Mouse (Mus musculus): ENCODE measurements at regions not wholly inside any gene's neighbourhood (a gene's known extent, or its start where the extent isn't known, plus 50 kb on each side); places are given as distances from the start of the nearest gene placed in this dataset.

DNA sequence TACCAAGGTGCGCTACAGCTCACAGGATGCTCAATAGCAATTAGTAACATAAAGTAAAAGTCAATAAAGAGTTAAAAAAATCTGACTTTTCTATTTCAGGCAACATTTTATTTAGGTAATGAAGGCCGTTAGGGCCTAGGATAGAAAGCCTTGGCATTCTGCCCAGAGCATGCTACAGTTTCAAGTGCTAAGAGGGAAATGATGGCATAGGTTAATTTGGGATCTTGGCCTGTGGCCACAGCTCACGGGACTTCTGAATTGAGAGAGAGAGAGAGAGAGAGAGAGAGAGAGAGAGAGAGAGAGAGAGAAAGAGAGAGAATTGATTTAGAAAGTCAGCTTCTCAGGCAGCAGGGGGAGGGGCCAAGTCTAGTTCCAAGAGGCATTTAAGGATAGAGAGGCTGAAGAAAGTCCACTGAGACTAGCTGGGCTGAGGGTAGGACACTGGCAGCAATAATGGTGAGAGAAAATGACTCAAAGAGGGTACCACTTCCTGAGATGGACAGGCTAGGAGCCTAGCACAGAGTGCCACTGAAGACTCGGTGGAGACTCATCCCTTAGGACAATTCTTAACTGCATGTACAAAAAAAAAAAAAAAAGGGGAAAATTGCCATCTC lies 52.6 kb upstream of the Klf14 start:
- no peak for DNase-seq (ENCODE audit: low read depth, low spot score)

DNA sequence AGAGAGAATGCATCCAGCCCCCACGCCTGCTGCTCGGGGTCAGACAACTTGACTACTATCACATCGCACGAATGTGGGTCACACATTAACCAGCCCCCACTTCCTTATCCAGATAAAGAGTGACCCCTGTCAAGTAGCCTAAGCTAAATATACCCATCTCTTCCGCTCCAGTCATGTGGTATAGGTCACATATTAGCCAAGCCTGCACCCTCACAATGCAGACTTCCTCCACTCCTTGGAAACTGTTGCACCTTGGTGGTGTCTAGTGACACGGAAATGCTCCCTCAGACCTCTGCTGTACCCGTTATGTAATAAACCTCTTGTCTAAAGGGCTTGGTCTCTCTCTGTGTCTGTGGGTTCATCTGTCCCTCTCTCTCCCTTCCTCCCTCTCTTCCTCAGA lies 57.7 kb upstream of the Klf14 start:
- no peak for DNase-seq (ENCODE audit: low read depth, low spot score)

DNA sequence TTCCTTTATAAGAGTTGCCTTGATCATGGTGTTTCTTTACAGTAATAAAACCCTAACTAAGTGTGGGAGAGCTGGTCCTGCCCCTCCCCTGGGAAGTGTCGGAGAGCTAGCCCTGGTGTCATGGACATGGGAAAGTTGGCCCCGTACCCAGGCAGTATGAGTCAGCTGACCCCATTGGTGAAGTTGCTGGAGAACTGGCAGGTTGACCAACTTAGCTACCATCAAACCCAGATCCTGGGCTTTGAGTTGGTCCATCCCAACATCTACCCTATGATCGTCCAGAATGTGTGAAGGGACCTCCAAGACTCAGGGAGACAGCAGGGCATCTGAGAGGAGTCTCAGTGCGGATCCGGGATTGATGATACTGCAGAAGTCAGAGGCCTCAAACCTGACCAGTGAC lies 62.9 kb upstream of the Klf14 start:
- no peak for DNase-seq (ENCODE audit: low read depth, low spot score)

DNA sequence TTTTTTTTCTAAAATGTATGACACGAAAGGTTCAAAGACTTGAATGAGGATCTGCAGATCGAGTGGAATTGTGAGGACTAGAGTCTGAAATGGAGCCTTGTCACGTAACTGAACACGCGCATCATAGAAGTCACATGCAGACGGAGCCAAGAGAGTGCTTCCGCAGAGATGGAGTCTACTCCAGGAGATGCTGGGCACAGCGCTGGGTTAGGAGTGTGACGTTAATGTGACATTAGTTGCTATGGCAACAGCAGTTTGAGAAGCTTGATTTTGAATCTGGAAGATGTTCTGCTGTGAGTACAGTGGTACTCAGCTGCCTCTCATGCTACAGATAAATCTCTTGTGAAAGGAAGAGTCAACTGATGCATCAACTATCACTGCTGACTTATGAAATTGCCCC lies 70.9 kb upstream of the Klf14 start:
- DNase-seq (ENCODE audit: low read depth, low spot score), result no peak

DNA sequence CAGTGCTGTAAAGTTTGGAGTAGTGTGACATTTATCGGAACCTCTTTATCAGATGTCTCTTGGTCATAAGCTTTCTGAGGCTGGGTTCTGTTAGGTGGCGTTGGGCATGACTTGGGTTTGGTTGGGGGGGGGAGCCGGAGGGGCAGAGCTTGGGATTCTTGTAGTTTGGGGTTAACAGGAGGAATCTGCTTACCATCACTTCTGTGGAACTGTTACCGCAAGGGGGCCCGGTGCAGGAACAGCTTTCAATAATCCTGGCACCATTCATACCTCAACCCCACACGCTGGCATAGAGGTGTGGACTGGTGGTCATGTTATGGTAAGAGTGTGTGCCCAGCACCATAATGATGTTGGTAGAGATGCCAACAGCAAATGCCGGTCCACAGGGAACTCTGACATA lies 72.1 kb upstream of the Klf14 start:
- no peak for DNase-seq (ENCODE audit: low read depth, low spot score)

DNA sequence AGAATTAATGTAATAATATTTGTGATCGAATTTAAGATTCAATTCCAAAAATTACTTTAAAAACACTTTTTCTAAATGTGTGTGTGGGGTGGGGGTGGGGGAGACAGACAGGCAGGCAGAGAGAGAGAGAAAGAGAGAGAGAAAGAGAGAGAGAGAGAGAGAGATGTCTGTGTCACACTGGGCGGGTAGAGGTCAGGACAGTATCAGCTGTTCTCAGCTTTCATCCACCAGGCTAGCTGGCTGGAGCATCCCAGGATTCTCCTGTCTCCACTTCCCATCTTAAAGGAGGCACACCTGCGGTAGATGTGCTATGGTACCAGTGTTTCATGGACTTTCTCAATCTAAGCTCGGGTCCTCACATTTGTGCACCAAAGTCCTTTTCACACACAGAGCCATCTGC lies 73.3 kb upstream of the Klf14 start:
- no peak for DNase-seq (ENCODE audit: low read depth, low spot score)

DNA sequence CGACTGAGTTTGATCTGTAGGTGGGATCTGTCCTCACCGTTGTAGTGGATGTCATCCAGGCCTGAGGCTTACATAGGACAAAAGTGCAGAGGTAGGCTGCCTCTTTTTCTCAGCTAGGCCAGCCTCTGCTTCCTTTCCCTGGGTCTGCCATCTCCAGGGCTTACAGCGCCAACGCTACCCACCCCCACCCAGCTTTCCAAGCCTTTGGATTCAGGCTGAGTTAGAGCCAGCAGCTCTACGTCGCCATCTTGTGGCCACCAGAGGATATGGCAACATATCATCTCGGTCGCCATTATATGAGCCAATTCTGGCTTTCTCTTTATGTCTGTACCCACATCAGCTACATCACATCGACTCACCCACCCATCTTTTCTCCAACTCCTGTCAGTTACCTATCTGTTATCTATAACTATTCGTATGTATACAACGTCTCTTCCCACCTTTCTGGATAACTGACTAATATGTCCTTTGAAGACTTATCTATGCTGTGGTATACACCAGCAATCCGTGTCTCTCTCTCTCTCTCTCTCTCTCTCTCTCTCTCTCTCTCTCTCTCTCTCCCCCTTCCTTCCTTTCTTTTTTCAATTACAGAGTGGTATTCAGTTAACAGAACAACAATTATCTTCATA lies 74.2 kb upstream of the Klf14 start:
- DNase-seq (ENCODE audit: low read depth, low spot score), result peak; percentile 87

DNA sequence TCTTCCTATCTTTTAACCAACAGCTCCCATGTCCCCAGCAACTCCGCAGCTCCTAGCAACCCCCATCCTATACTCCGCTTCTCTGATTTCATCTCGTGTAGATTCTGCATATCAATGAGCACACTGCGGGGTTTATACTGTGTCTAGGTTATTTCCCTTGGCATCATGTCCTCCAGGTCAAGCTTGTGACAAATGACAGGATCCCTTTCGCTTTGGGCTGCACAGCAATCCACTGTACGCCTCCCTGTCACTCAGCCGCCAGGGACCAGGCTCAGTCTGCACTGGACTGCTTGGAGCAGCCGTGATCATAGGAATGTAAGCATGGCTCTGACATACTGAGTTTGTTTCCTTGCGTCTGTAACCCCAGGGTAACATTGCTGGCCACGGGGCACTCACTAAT lies 75.9 kb upstream of the Klf14 start:
- DNase-seq (ENCODE audit: low read depth, low spot score), result no peak

DNA sequence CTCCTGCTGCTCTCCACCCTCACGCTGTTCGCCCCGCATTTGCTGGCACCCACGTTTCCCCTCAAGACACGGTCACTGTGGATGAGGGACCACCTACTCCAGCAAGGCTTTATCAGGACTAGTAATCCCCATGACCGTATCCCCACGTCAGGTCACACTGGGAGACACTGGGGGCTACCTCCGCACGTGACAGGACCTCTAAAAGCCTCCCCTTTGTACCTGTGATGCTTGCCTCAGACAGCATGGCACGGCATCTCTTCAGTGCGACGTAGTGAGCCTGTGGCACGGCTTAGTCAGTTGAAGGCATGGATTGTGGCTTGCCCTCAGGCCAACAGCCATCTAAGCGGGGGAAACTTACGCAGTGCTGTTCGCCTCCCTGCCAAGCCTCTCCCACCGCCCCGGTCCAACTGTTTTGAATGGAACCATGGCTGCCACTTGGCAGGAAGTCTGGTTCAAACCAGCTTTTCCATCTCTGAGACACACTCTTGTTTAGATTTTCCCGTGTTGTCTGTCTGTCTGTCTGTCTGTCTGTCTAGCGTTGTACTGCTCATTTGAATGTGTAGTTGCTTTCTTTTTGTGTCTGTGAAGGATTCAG lies 79.0 kb upstream of the Klf14 start:
- DNase-seq (ENCODE audit: low read depth, low spot score), result peak; percentile 29

DNA sequence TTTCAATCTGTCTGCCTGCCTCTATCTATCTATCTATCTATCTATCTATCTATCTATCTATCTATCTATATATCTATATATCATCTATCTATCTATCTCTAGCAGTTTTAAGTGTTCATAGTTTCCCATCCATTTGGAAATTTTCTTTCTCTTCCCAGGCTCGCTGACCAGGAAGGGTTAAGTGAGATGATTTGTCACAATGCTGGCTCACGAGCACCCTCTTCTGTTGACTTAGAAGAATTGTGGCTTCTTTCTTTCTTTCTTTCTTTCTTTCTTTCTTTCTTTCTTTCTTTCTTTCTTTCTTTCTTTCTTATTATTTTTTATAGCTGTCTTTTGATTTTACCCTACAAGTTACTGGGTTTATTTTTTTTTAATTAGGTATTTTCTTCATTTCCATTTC lies 79.6 kb upstream of the Klf14 start:
- DNase-seq (ENCODE audit: low read depth, low spot score), result peak; percentile 66

DNA sequence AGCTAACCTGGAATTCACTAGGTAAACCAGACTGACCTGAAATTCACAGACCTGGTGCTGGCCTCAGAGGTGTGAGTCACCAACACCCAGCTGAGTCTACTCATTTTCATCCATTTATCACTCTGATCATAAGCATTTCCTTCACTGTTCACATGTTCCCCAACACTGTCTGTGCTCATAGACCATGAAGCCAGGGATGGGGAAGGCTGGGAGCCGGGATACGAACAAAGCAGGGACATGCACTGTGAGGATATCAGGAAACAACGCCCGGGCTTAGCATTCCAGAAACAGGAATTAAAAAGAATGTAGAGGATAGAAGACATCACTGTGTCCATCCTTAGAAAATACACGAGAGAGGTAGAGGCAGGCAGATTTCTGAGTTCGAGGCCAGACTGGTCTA lies 80.6 kb upstream of the Klf14 start:
- no peak for DNase-seq (ENCODE audit: low read depth, low spot score)

DNA sequence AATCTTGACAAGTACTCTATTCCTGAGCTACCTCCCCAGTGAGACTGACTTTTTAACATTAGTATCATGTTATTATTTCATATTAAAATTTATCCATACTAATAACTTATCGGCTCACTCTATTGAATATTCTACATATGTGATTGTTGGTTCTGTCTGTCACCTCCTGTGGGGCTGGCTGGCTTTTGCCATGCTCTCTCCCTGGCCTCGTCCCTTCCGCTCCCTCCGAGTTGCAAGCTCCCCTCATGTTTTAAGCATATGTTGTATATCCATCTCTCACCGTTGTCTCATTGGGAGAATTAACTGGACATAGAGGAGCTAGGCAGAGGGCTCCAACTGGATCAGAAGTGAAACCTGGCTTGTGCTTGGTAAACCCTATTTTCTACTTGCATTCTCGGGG lies 81.9 kb upstream of the Klf14 start:
- no peak for DNase-seq (ENCODE audit: low read depth, low spot score)

DNA sequence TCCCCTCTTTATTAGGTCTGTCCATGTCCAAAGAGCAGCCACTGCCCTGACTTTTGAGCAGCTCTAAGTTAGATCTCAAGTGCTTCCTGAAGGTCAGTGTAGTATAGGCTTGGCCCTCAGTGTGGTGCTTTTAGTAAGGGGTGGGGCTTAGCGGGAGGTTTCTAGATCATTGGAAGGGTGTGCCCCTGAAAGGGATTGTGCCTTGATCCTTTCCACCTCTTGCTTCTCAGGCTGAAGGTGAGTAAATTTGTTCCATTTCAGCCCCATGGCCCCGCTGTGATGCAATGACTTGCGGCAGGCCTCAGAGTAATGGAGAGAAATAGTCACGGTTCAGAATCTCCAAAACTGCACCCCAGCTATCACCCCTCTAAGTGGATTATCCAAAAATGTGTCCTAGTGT lies 84.5 kb upstream of the Klf14 start:
- no peak for DNase-seq (ENCODE audit: low read depth, low spot score)

DNA sequence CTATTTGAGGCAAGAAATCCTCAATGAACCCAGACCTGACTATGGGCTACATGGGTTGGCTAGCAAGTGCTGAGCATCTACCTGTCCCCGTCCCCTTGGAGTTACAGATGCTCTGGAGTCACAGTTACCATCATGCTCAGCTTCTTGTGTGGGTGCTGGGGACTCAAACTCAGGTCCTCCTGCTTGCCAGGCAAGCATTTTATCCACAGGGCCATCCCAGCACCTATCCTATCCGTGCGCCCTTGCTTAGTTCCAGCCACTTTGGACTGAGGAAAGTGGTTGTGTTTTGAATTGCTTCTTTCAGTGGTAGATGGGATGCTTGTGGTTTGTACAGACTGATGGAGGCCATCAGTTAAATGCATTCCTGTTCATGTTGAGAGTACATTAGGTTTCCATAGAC lies 85.0 kb upstream of the Klf14 start:
- DNase-seq (ENCODE audit: low read depth, low spot score), result no peak

DNA sequence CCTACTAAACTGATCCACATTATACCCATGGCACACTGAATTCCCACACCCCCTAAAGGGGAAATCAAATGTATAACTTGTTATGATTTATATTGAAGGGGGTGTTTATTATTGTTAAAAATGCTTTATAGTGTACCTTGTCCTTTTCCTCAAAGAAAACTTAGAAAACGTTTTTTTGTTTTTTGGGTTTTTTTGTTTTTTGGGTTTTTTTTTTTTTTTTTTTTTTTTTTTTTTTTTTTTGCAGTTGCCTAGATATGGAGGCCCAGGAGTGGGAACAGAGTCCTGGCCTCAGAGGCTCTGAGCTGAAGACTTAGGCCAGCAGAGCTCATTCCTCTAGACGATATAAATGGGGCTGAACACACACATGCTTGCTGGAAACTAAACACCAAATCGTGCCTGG lies 87.3 kb upstream of the Klf14 start:
- no peak for DNase-seq (ENCODE audit: low read depth, low spot score)

DNA sequence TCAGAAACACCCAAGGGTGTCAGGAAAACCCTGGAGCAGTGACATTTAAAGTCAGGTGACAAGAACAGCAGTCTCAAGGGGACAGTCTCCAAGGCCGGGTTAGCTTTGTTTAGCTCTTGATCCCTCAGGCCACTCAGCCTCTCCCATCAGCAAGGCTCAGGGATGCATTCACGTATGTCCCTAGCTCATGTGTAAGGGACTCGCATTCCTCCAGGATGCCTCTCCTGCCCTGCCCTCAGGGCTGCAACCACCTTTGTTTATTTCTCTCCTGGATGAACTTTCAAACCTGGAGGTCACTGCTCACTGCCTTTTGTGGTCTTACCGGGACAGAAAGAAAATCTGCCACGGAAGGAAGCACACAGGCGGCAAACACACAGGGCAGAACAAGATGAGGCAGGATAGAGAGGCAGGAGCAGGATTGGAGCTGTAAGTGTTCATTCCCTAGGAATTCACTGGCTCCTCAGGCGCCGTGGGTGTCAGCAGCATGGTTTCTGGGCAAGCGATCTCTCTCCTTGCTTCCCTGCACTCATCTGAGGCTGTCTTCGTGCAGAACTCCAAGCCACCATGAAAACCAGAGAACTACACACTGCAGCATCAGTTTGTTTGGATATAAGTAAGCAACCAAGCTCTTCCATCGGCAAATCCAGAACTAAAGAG lies 90.2 kb upstream of the Klf14 start:
- DNase-seq (ENCODE audit: low read depth, low spot score), result peak; percentile 95

DNA sequence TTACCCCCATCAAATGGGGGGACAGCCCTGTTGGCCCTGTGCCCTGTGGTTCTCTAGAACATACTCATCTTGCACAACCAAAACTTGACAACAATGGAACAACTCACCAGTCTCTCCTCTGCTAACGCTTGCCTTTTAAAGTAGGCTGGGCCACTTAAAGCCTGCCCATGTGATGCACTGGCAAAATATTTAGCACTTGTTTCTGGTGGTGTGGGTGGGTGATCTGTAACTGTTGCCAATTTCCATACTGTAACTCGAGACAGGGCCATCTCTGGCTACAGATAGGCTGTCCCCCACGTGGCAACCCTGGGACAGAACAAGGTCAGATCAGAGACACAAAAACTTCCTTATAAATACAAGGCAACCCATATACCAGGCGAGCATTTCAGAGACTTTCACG lies 92.0 kb upstream of the Klf14 start:
- no peak for DNase-seq (ENCODE audit: low read depth, low spot score)

DNA sequence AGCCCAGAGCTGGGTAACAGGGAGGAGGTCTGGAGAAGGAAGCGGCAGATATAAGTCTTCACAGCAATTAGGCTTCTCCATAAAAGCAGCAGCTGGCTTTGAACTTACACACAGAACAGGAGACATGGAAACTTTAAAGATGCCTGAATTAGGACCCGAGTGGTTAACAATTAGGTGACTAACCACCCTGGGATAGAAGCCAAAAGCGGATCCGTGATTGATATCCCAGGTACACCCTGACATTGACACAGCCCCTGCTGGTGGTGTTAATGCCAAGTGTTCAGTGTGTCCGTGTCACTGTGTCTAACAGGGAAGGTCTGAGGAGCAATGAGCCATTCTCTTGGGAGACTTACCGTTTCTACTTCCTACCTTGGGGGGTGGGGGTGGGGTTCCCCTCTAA lies 92.9 kb upstream of the Klf14 start:
- no peak for DNase-seq (ENCODE audit: low read depth, low spot score)

DNA sequence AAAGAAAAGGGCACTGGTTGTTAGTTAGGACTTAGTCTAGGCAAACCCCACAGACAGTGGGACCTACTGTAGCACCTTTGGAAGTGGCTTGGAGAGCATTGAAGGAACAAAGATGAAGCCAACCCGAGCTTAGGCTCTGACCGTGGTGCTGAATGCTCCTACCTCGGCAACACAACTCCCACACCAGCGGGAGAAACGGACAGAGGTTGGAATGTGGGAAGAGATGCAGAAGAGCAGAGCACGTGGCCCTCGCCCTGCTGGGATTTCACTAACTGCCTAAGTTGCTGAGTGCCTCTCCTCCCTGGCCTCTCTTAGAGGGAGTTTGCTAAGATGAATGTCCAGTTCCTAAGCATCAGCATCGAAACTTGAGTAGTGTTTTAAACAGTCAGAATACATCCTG lies 94.1 kb upstream of the Klf14 start:
- peak; percentile 80 for DNase-seq (ENCODE audit: low read depth, low spot score)

DNA sequence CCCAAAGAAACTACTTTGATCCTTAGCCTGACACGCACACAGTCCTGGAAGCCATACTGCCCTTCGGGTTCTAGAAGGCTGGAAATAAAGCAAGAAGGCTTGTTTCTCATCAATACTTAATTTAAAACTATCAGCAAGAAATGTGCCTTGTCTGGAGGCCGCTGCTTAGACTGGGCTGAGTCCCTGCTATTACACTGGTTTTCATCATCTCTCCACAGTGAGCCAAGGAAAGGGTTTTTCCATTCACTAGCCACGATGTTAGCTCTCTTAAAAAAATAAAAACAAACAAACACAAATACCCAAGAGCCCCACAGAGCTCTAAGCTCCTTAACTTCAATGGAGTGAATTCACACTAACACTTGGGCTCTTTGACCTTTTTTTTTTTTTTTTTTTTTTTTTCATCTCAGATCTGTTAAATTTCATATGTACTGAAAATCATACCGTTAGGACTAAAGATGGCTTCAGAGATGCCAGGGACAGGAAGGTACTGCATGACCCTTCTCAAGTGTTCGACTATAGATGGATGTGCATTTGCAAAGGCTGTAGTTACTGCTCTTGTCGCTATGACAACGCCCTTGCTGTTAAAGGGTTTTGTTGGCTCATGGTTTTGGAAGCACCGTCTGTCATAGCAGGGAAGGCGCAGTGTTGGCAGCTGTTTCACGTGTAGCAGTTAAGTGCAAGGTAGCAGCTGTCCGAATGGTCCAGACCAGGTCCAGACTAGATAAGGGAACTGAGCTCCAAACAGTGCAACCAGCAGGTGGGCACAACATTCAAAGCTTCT lies 98.1 kb upstream of the Klf14 start:
- peak; percentile 28 for DNase-seq (ENCODE audit: low read depth, low spot score)

DNA sequence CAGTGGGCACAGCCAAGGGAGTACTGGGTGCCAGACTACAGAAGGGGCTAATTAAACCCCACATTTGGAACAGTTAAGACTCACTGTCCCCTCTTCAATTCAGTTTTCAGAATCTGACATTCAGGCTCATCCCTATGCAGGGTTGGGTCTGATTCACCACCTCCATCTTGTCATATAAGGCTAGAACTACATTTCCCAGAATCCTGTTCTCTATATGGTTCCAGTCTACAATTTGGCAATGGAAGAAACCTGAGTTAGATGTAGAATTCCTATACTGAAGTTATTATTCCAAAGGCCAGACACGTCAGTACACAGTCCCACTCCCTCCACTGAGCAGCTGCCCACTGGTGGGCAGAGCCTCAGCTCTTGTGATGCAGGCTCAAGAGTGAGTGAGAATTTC lies 99.4 kb upstream of the Klf14 start:
- no peak for DNase-seq (ENCODE audit: low read depth, low spot score)

DNA sequence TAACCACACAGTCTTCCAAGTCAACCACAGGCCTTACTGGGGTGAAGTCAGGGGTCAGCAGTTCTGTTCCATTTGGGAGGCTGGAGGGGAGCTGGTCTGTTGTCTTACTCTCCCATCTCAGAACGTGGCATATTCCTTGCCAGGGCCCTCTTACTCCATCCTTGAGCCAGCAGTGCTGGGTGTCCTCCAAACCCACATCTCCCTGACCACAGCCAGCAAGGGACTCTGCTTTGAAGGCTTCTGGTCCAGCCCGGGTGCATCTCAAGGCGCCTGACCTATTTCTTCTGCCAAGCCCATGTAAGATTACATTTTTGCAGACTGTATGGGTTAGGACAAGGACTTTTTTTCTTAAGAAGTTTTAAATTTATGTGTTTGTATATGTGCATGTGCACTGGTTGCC lies 100.1 kb upstream of the Klf14 start:
- DNase-seq (ENCODE audit: low read depth, low spot score), result no peak

Measured in ZHBTc4 (cell line).